Mouse (Mus musculus) urinary bladder, adult 2 months (tissue): ENCODE data around the gene Gng7. TPM values are rescaled to one million over a fixed set of nuclear protein-coding genes. Genes with fewer than 3 reads are reported as not detected.

Experiments
- DNase-seq: peaks from one replicate; pipeline ENCODE4 v3.0.0; 2022; ENCODE audit warnings: low spot score
- polyA plus RNA-seq: library from polyadenylated mRNA; depleted of rRNA; stranded (reverse); fragments of >200 nt; gene quantifications from 2 replicates; pipeline ENCODE4 v1.2.3, GENCODE M21; 2012; rRNA removed

Gng7 gene
- polyA plus RNA-seq, 1 experiment: 4.2 TPM

GRCm38 (mm10) chr10:80900318-80901247 is 114.2 kb downstream of the Gng7 start, which contains the start of gene Timm13:
TSS of gene Timm13 (minus strand) at chr10:80900969.
- DNase-seq: peak; percentile 85

- DNase-seq: no peak
Observed at GRCm38 (mm10) chr10:80899591-80900317, 115.0 kb downstream of the Gng7 start.

GRCm38 (mm10) chr10:80899074-80899473 is 115.7 kb downstream of the Gng7 start:
- no peak for DNase-seq

Other genes with a start within 250 kb of the Gng7 start
- 47.0 and 47.7 TPM in 2 replicates for gene Sf3a2, start 216.7 kb downstream of the Gng7 start, polyA plus RNA-seq
- gene Plekhj1, start 216.3 kb downstream of the Gng7 start, polyA plus RNA-seq: 60.6 and 79.2 TPM in 2 replicates
- gene Amh, start 209.7 kb downstream of the Gng7 start, polyA plus RNA-seq: 0.40 and 0.62 TPM in 2 replicates
- gene Jsrp1, start 201.4 kb downstream of the Gng7 start, polyA plus RNA-seq: 1.0 and 1.3 TPM in 2 replicates
- 566 and 709 TPM in 2 replicates for gene Oaz1, start 188.3 kb downstream of the Gng7 start, polyA plus RNA-seq
- gene Lingo3, start 170.9 kb downstream of the Gng7 start, polyA plus RNA-seq: not detected in 2 replicates
- 117 and 147 TPM in 2 replicates for gene Lsm7, start 159.7 kb downstream of the Gng7 start, polyA plus RNA-seq
- 33.0 and 37.4 TPM in 2 replicates for gene Sppl2b, start 159.7 kb downstream of the Gng7 start, polyA plus RNA-seq
- gene Tmprss9, start 143.1 kb downstream of the Gng7 start, polyA plus RNA-seq: 0.44 and 0.49 TPM in 2 replicates
- 111 and 113 TPM in 2 replicates for gene Timm13, start 114.0 kb downstream of the Gng7 start, polyA plus RNA-seq
- gene Lmnb2, start 96.7 kb downstream of the Gng7 start, polyA plus RNA-seq: 10.5 and 14.1 TPM in 2 replicates
- gene Gadd45b, start 84.9 kb downstream of the Gng7 start, polyA plus RNA-seq: 17.9 and 29.9 TPM in 2 replicates
- gene Diras1, start 10.7 kb upstream of the Gng7 start, polyA plus RNA-seq: 0.12 and 0.17 TPM in 2 replicates
- gene Slc39a3, start 22.5 kb upstream of the Gng7 start, polyA plus RNA-seq: 25.3 and 29.3 TPM in 2 replicates
- gene Sgta, start 45.2 kb upstream of the Gng7 start, polyA plus RNA-seq: 90.0 and 93.9 TPM in 2 replicates
- gene Thop1, start 55.1 kb upstream of the Gng7 start, polyA plus RNA-seq: 21.7 and 22.7 TPM in 2 replicates
- 1.1 and 1.2 TPM in 2 replicates for gene Creb3l3, start 83.9 kb upstream of the Gng7 start, polyA plus RNA-seq
- 119 TPM in 2 replicates for gene Map2k2, start 91.0 kb upstream of the Gng7 start, polyA plus RNA-seq
- gene Zbtb7a, start 120.3 kb upstream of the Gng7 start, polyA plus RNA-seq: 30.0 and 39.0 TPM in 2 replicates
- gene Pias4, start 153.0 kb upstream of the Gng7 start, polyA plus RNA-seq: 12.5 and 17.9 TPM in 2 replicates
- gene Eef2, start 161.7 kb upstream of the Gng7 start, polyA plus RNA-seq: 1,109 and 1,486 TPM in 2 replicates
- 58.2 and 61.1 TPM in 2 replicates for gene Dapk3, start 168.1 kb upstream of the Gng7 start, polyA plus RNA-seq
- gene 4930442H23Rik, start 168.9 kb upstream of the Gng7 start, polyA plus RNA-seq: not detected in 2 replicates
- not detected in 2 replicates for gene Nmrk2, start 187.1 kb upstream of the Gng7 start, polyA plus RNA-seq
- gene Atcay, start 215.9 kb upstream of the Gng7 start, polyA plus RNA-seq: 0.10 and 0.13 TPM in 2 replicates
- 29.3 and 34.4 TPM in 2 replicates for gene Zfr2, start 218.2 kb upstream of the Gng7 start, polyA plus RNA-seq
- gene Matk, start 238.0 kb upstream of the Gng7 start, polyA plus RNA-seq: 2.2 and 2.6 TPM in 2 replicates